Mouse (Mus musculus) myocyte (in vitro differentiated cells): ENCODE results near the gene Zfp473.

Experiments
- CEBPB ChIP-seq: IDR thresholded peaks from 2 replicates; pipeline ENCODE4 v1.6.1; 2011; ENCODE audit warnings: mild to moderate bottlenecking, moderate library complexity; ENCODE audit not compliant: poor library complexity, insufficient read depth, severe bottlenecking
- E2F4 ChIP-seq: IDR thresholded peaks from one replicate; pipeline ENCODE4 v1.6.1; 2011; ENCODE audit warnings: mild to moderate bottlenecking, control low read depth, moderate library complexity; ENCODE audit not compliant: insufficient read depth
- MAX ChIP-seq: IDR thresholded peaks from one replicate; pipeline ENCODE4 v1.6.1; 2011; ENCODE audit warnings: low read depth, mild to moderate bottlenecking, control low read depth
- POLR2A ChIP-seq: IDR thresholded peaks from one replicate; pipeline ENCODE4 v1.6.1; 2011; ENCODE audit warnings: low read depth, mild to moderate bottlenecking, control low read depth, moderate library complexity; ENCODE audit not compliant: insufficient read length
- USF1 ChIP-seq: IDR thresholded peaks from one replicate; pipeline ENCODE4 v1.6.1; 2011; ENCODE audit warnings: low read depth, mild to moderate bottlenecking, control low read depth, moderate library complexity

DNA sequence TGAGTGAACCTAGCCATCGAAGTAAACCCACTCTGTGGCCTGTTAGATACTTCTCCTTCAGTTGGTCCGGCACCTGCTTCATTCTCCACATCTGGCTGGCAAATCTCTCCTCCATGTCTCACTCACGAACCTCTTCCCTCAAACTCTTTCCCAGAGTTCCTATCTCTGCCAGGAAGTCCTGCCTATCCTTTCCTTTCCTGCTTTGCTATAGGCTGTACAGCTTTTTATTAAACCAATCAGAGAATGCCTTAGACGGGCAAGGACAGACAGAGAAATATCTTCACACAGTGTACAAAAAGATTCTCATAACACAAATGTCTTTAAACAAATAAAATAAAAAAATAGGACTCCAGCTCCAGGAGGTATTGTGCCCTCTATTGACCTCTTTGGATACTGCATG, 45.8 kb downstream of the Zfp473 start:
- TF ChIP-seq POLR2A (no peak), USF1 (no peak), E2F4 (no peak), CEBPB (no peak), MAX (no peak)
